Mouse (Mus musculus) kidney, postnatal 10 days (tissue): ENCODE results near the gene Olfr53.
"Not testable (repeated sequence)": the region's sequence is repeated elsewhere in the genome, so short reads cannot be mapped to it uniquely, and the experiment has no call there.

Source experiments
- DNase-seq: peaks from one replicate; pipeline ENCODE4 v3.0.0; 2021; ENCODE audit warnings: mixed read lengths

The Olfr53 gene

GRCm38 (mm10) chr7:140646152-140646551, at the start of gene Olfr53:
Olfr53 (plus strand) TSS chr7:140646452.
- DNase-seq, result no peak

- not testable (repeated sequence) for DNase-seq
Observed at GRCm38 (mm10) chr7:140600969-140601368, 45.3 kb upstream of the Olfr53 start, which contains the start of gene Olfr46. Olfr46 (plus strand) TSS chr7:140601269.

- not testable (repeated sequence) for DNase-seq
Observed at GRCm38 (mm10) chr7:140628670-140629069, 17.6 kb upstream of the Olfr53 start, which contains the start of gene Olfr61. Olfr61 (plus strand) TSS chr7:140628970.

- no peak for DNase-seq
Observed at GRCm38 (mm10) chr7:140630559-140630958, 15.7 kb upstream of the Olfr53 start.

GRCm38 (mm10) chr7:140659630-140660029, 13.4 kb downstream of the Olfr53 start, which contains the start of gene Olfr539:
Olfr539 (plus strand) TSS chr7:140659930.
- no peak for DNase-seq

GRCm38 (mm10) chr7:140670693-140671092, 24.4 kb downstream of the Olfr53 start:
- DNase-seq, result not testable (repeated sequence)

- DNase-seq, result no peak
Observed at GRCm38 (mm10) chr7:140675863-140676262, 29.6 kb downstream of the Olfr53 start.

GRCm38 (mm10) chr7:140679591-140679990, 33.3 kb downstream of the Olfr53 start:
- DNase-seq, result not testable (repeated sequence)

GRCm38 (mm10) chr7:140681651-140682050, 35.4 kb downstream of the Olfr53 start, which contains the start of gene Olfr45:
Olfr45 (plus strand) TSS chr7:140681951.
- no peak for DNase-seq

- DNase-seq, result no peak
Observed at GRCm38 (mm10) chr7:140696967-140697366, 50.7 kb downstream of the Olfr53 start, which contains the start of gene Olfr541. Olfr541 (plus strand) TSS chr7:140697267.
